Mouse (Mus musculus) liver, adult 10 weeks (tissue): ENCODE data around the gene C3. TPM values are rescaled to one million over a fixed set of nuclear protein-coding genes. Genes with fewer than 3 reads are reported as not detected.

Experiments used
- polyA plus RNA-seq: library from polyadenylated mRNA; stranded (reverse); fragments of 350-450 nt; fragmentation: Illumina TruSeq; extraction: RNeasy Lipid Tissue Mini Kit (QIAGEN cat#74804); gene quantifications from one replicate; pipeline ENCODE4 v1.2.3, GENCODE M21; 2014; ENCODE audit warnings: low read depth, low replicate concordance

The C3 gene
- 3,590 TPM for polyA plus RNA-seq

GRCm38 (mm10) chr17:57228014-57228413 lies at the start of gene C3:
Gene C3 (minus strand): TSS chr17:57228136.

GRCm38 (mm10) chr17:57249186-57250181 lies 21.5 kb upstream of the C3 start, which contains the start of gene Trip10:
Gene Trip10 (plus strand): TSS chr17:57249455.

GRCm38 (mm10) chr17:57248201-57248699 lies 20.3 kb upstream of the C3 start, which contains the start of gene Gpr108:
Gene Gpr108 (minus strand): TSS chr17:57248446.

GRCm38 (mm10) chr17:57194041-57194507 lies 33.9 kb downstream of the C3 start, which contains the start of gene Tnfsf14:
Gene Tnfsf14 (minus strand): TSS chr17:57194177.

Other genes with a start within 250 kb of the C3 start
- gene Acer1, start 246.0 kb downstream of the C3 start, polyA plus RNA-seq = not detected
- gene Clpp, start 237.8 kb downstream of the C3 start, polyA plus RNA-seq = 4.0 TPM
- 2.8 TPM for gene Alkbh7, start 230.8 kb downstream of the C3 start, polyA plus RNA-seq
- gene Pspn, start 228.1 kb downstream of the C3 start, polyA plus RNA-seq = not detected
- 2.1 TPM for gene Gtf2f1, start 216.8 kb downstream of the C3 start, polyA plus RNA-seq
- gene Gm17949, start 216.7 kb downstream of the C3 start, polyA plus RNA-seq = not detected
- gene Khsrp, start 196.6 kb downstream of the C3 start, polyA plus RNA-seq = 5.1 TPM
- not detected for gene Slc25a41, start 186.5 kb downstream of the C3 start, polyA plus RNA-seq
- 5.6 TPM for gene Crb3, start 169.0 kb downstream of the C3 start, polyA plus RNA-seq
- 55.5 TPM for gene Slc25a23, start 168.3 kb downstream of the C3 start, polyA plus RNA-seq
- 1.6 TPM for gene Dennd1c, start 149.6 kb downstream of the C3 start, polyA plus RNA-seq
- not detected for gene Tubb4a, start 140.4 kb downstream of the C3 start, polyA plus RNA-seq
- not detected for gene Tnfsf9, start 122.8 kb downstream of the C3 start, polyA plus RNA-seq
- not detected for gene Cd70, start 78.4 kb downstream of the C3 start, polyA plus RNA-seq
- gene Tnfsf14, start 34.0 kb downstream of the C3 start, polyA plus RNA-seq = not detected
- gene Gpr108, start 20.3 kb upstream of the C3 start, polyA plus RNA-seq = 2.3 TPM
- 1.7 TPM for gene Trip10, start 21.3 kb upstream of the C3 start, polyA plus RNA-seq
- gene Vav1, start 51.0 kb upstream of the C3 start, polyA plus RNA-seq = 0.53 TPM
- 11.6 TPM for gene Adgre1, start 130.6 kb upstream of the C3 start, polyA plus RNA-seq